Mouse (Mus musculus): Measurements from ENCODE around the gene Efemp1. TPM values are rescaled to one million over a fixed set of nuclear protein-coding genes. Genes with fewer than 3 reads are reported as not detected.

The Efemp1 gene
- polyA plus RNA-seq, 1 experiment from 2014 or later: 2.4 TPM

GRCm38 (mm10) chr11:28951586-28952210 is 98.7 kb downstream of the Efemp1 start:
- Histone ChIP-seq H3K36me3 (no peaks in the 10 kb centered on the region), H3K27ac (no peak overlapping the region), H3K9ac (no peak overlapping the region), H3K4me3 (replicated peaks) (no peak overlapping the region), H3K4me1 (replicated peaks) (no peaks in the 10 kb centered on the region), H3K27me3 (no peaks in the 10 kb centered on the region), H3K9me3 (replicated peaks) (no peaks in the 10 kb centered on the region), H3K4me2 (no peak overlapping the region)
- no peak for DNase-seq
- ATAC-seq (ENCODE audit: low read depth): no peak
- 50% methylated on average over 2 of the region's 2 CpGs for WGBS (ENCODE audit: insufficient replicate concordance)

DNA sequence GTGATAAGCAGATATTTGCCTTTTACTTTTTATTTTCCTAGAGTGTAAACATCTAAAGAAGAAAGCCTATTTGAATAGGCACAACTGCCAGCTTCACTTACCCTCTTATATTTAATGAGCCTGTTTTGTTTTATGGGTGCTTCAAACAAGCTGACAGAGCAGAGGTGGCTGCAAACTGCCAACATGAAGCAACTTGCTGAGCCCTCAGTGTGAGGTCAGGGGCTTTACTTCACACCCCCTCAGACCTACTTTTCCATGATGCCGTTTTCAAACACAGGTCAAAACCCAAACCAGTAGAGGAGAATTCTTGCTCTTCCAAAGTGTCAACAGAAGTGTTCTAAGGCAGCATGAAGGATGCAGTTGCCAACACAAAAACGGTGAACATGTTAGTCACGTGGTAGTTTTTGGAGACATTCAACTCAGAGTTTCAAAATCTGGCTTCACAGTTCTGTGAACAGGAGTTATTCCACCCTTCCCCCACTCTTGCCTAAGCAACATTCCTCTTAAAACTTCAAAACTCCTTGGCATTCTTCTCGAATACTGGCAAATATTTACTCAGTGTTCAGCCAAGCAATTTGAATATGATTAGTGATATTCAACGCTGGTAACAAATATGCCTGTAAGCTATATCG is 101.8 kb downstream of the Efemp1 start:
- Histone ChIP-seq H3K27ac (no peak overlapping the region), H3K9ac (no peak overlapping the region), H3K36me3 (no peaks in the 10 kb centered on the region), H3K9me3 (replicated peaks) (no peaks in the 10 kb centered on the region), H3K4me3 (replicated peaks) (no peak overlapping the region), H3K27me3 (no peaks in the 10 kb centered on the region), H3K4me1 (replicated peaks) (no peaks in the 10 kb centered on the region), H3K4me2 (no peak overlapping the region)
- no peak for DNase-seq
- ATAC-seq (ENCODE audit: low read depth): no peak
- 50% methylated on average over 6 of the region's 6 CpGs for WGBS (ENCODE audit: insufficient replicate concordance)

DNA sequence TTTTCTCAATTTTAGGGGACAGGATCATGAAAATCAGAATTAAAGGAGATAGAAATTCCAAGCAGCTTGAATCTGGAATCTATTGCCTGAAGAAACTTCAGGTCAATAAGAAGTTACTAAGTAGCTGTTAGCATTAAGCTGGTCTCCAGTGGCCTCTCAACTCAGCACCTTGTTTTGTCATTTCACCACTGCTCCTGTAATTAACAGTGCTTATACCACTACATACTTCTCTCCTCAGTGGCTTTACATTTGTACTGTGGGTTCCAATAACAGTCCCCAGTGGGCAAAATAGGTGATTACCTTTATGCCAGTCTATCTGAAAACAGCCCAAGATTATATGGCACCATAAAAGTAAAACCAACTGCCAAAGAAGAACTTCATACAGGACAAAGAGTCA is 102.3 kb downstream of the Efemp1 start:
- Histone ChIP-seq H3K9me3 (replicated peaks) (no peaks in the 10 kb centered on the region), H3K4me2 (no peak overlapping the region), H3K4me1 (replicated peaks) (no peaks in the 10 kb centered on the region), H3K4me3 (replicated peaks) (no peak overlapping the region), H3K36me3 (no peaks in the 10 kb centered on the region), H3K27me3 (no peaks in the 10 kb centered on the region), H3K9ac (no peak overlapping the region), H3K27ac (no peak overlapping the region)
- ATAC-seq (ENCODE audit: low read depth) (no peak), DNase-seq (no peak)

DNA sequence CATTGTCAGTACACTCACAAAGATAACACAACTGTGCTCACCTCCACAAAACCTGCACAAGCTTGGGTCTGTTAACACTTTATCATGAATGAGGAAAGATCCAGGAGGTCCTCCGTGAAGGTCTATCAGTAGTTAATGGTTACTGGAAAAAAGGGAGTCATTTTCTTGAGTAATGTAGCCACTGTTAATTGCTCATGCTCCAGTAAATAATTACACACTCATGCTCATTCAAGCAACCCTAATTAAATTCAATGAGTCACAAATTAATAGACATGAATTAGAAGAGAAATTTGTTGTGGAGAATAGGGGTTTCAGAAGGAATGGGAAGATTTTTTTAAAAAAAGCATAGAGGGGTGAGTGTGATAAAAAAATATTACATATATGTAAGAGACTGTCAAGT is 108.4 kb downstream of the Efemp1 start:
- H3K36me3 ChIP-seq: no peaks in the 10 kb centered on the region
- 80% methylated on average over 1 of the region's 1 CpGs for WGBS (ENCODE audit: insufficient replicate concordance)
- no peaks in the 10 kb centered on the region for H3K27me3 ChIP-seq
- no peak overlapping the region for H3K27ac ChIP-seq
- no peaks in the 10 kb centered on the region for H3K9me3 ChIP-seq (replicated peaks)
- H3K4me1 ChIP-seq (replicated peaks): no peaks in the 10 kb centered on the region
- H3K4me2 ChIP-seq: no peak overlapping the region
- DNase-seq (no peak), ATAC-seq (ENCODE audit: low read depth) (no peak)
- H3K9ac ChIP-seq: no peak overlapping the region
- H3K4me3 ChIP-seq (replicated peaks): no peak overlapping the region

Measured in liver, embryonic 13.5 days (tissue).